Mouse (Mus musculus) testis, adult 2 months (tissue): ENCODE data around the gene Plscr3.

Source experiments
- CTCF ChIP-seq: fragments of 200-500 bp; IDR thresholded peaks from 2 replicates; pipeline ENCODE4 v1.5.1; 2012; ENCODE audit warnings: low read depth, mild to moderate bottlenecking, inconsistent platforms, low read length, moderate library complexity; ENCODE audit not compliant: control insufficient read depth, insufficient read depth, insufficient replicate concordance
- POLR2A ChIP-seq: fragments of 200-500 bp; IDR thresholded peaks from 2 replicates; pipeline ENCODE4 v1.6.1; 2012; ENCODE audit warnings: low read depth, mild to moderate bottlenecking, inconsistent platforms, low read length, moderate library complexity; ENCODE audit not compliant: control insufficient read depth

- no peak for TF ChIP-seq CTCF
- TF ChIP-seq POLR2A, result no peak; the same call in 1 of the 2 replicates
These were observed 8.0 kb upstream of the Plscr3 start, which contains the start of gene Tmem256 for GRCm38 (mm10) chr11:69837952-69838713.
